Mouse (Mus musculus) erythroblast, embryonic 14.5 days (primary cell): ENCODE data around the gene Soat1.

Source experiments
- GATA1 ChIP-seq: IDR thresholded peaks from 2 replicates; pipeline ENCODE4 v1.6.1; 2012; ENCODE audit warnings: low read length, inconsistent platforms, mixed read lengths
- TAL1 ChIP-seq: IDR thresholded peaks from 3 replicates; pipeline ENCODE4 v1.6.1; 2012; ENCODE audit warnings: low read length, inconsistent platforms, mixed read lengths

DNA sequence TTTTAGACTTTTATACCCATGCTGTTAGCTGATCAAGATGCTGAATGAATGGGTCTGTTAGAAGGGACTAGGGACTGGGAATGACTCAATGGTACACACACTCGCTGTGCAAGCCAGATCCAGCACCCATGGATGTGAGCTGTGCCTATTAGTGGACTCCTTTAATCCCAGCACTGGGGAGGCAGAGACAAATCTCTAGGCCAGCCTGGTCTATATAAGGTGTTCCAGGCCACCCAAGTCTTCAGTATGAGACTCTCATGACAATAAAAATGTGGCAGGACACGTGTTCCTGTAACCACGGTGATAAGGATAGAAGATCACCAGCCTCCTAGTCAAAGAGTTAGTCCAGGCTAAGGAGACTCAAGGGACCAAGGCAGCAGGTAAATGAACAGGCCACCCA lies 50.1 kb downstream of the Soat1 start:
- TF ChIP-seq GATA1, result no peak
- no peak for TF ChIP-seq TAL1
